Mouse (Mus musculus) limb, embryonic 15.5 days (tissue): ENCODE measurements at regions not wholly inside any gene's neighbourhood (a gene's known extent, or its start where the extent isn't known, plus 50 kb on each side); places are given as distances from the start of the nearest gene placed in this dataset.

ENCODE experiments used
- ATAC-seq: fragments of 200-750 bp; cut with Nextera tagmentation; 2 replicates; pipeline ENCODE4 v1.8.0; 2017; ENCODE audit warnings: low read depth, moderate TSS enrichment; ENCODE audit not compliant: insufficient number of reproducible peaks, low FRiP score, low TSS enrichment
- H3K27ac ChIP-seq: fragments of 300-500 bp; sonication (generic); 2 replicates; pipeline ENCODE4 v1.5.1; 2015; ENCODE audit warnings: moderate library complexity, mild to moderate bottlenecking, inconsistent platforms
- H3K27me3 ChIP-seq: fragments of 300-500 bp; sonication (generic); 2 replicates; pipeline ENCODE4 v1.6.1; 2015; ENCODE audit warnings: inconsistent platforms
- H3K36me3 ChIP-seq: fragments of 300-500 bp; sonication (generic); 2 replicates; pipeline ENCODE4 v1.6.1; 2015; ENCODE audit warnings: inconsistent platforms
- H3K4me1 ChIP-seq: fragments of 300-500 bp; sonication (generic); 2 replicates; pipeline ENCODE4 v1.6.1; 2015; ENCODE audit warnings: inconsistent platforms
- H3K4me2 ChIP-seq: fragments of 300-500 bp; sonication (generic); 2 replicates; pipeline ENCODE4 v1.6.1; 2015; ENCODE audit warnings: mild to moderate bottlenecking, inconsistent platforms
- H3K4me3 ChIP-seq: fragments of 300-500 bp; sonication (generic); 2 replicates; pipeline ENCODE4 v1.5.1; 2015; ENCODE audit warnings: mild to moderate bottlenecking, inconsistent platforms
- H3K9ac ChIP-seq: fragments of 300-500 bp; sonication (generic); 2 replicates; pipeline ENCODE4 v1.6.1; 2015; ENCODE audit warnings: inconsistent platforms
- H3K9me3 ChIP-seq: fragments of 300-500 bp; sonication (generic); 2 replicates; pipeline ENCODE4 v1.6.1; 2016; ENCODE audit warnings: inconsistent platforms
- WGBS: fragments of 180-500 bp; shearing (Covaris S2); methylation state at CpG from one replicate; pipeline ENCODE4 v1.1.7; 2015; 5-methylcytosine and 5-hydroxymethylcytosine counted together

DNA sequence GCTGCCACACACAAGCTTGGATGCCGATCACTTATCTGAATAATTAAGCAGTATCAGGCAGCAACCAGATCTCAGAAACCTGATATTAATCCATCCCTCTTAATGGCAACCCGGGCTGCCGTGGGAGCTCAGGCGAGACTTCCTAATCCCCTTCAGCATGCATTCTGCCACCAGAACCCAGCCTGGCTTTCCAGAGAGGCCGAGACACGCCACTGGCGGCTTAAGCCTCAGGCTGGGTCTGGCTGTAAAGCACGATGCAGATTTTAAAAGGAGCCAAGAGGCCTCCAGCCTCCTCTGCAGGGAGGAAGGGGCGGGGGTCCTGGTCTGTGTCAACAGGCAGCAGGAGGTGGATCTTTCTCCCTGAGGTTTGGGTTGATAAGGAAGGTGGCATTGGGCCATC is 659.1 kb upstream of the 3110018I06Rik start:
- no peak overlapping the region for H3K27ac ChIP-seq
- ATAC-seq = no peak
- no peak overlapping the region for H3K9ac ChIP-seq

DNA sequence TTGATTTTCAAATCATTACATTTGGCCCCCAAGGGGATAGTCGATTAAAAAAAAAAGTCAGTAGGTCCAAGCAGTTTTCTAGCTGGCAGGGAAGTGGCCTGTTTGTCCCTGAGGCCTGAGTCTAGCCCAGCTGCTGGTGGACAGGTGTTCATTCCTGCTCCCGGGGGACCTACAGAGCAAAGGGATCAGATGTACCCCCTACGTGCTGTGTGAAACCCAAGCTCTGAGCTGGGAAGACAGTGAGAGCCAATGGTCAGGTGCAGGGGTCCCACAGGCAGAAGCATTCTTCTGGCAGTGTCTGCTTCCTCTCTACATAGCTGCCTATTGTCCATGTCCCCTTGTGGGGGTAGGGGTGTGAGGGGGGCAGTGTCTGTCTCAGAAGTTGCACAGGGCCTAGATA is 653.2 kb upstream of the 3110018I06Rik start:
- H3K27me3 ChIP-seq = no peaks in the 10 kb centered on the region
- H3K9me3 ChIP-seq = no peaks in the 10 kb centered on the region
- H3K4me2 ChIP-seq = no peak overlapping the region
- no peak overlapping the region for H3K9ac ChIP-seq
- no peaks in the 10 kb centered on the region for H3K4me1 ChIP-seq
- no peak overlapping the region for H3K4me3 ChIP-seq
- no peak overlapping the region for H3K27ac ChIP-seq
- H3K36me3 ChIP-seq = no peaks in the 10 kb centered on the region
- ATAC-seq = no peak
- 56% methylated on average over 3 of the region's 3 CpGs for WGBS

More for the DNA sequence above, 659.1 kb upstream of the 3110018I06Rik start:
- 18% methylated on average over 9 of the region's 9 CpGs for WGBS
- H3K9me3 ChIP-seq = no peaks in the 10 kb centered on the region
- H3K4me1 ChIP-seq = peaks cover 10% of the 10 kb centered on the region
- H3K4me2 ChIP-seq = no peak overlapping the region
- no peak overlapping the region for H3K4me3 ChIP-seq
- no peaks in the 10 kb centered on the region for H3K36me3 ChIP-seq
- no peaks in the 10 kb centered on the region for H3K27me3 ChIP-seq

DNA sequence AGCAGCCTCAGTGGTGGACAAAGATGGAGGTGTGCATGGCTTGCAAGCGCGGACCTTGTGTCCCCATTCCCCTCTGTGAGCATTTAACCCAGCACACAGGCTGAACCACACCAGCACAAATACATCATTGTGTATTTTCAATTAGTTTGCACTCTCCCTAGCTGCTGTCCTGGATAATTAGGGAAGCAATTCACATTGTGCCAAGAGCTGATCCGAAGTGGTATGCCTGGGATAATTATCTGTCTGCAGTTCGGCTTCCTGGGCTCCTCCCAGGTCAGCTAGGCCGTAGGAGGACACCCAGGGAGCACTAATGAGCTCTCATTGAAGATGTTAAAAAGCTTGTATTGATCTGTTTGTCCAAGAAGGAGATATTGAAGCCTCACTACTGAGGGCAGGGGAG is 648.8 kb upstream of the 3110018I06Rik start:
- Histone ChIP-seq H3K4me3 (no peak overlapping the region), H3K9me3 (no peaks in the 10 kb centered on the region), H3K4me1 (no peaks in the 10 kb centered on the region), H3K36me3 (no peaks in the 10 kb centered on the region), H3K4me2 (no peak overlapping the region), H3K9ac (no peak overlapping the region), H3K27me3 (no peaks in the 10 kb centered on the region), H3K27ac (no peak overlapping the region)
- no peak for ATAC-seq
- 62% methylated on average over 5 of the region's 5 CpGs for WGBS

DNA sequence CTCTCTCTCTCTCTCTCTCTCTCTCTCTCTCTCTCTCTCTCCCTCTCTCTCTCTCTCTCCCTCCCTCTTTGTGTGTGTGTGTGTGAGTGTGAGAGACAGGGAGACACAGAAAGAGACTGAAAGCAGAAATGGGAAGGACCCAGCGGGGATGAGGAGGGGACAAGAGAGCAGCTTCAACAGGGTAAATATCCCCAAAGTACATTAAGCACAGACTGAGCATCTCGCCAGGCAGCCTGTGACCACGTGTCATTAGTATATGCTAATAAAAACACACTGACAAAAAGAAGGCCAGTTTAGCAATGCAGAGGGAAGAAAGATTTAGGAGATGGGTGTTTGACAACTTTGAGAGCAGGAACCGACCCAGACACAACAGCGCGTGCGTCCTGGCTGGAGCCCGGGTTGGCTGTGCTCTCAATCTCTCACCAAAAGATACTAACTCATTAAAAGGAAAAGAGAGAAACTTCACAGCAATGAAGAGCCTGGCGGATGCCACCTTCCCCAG is 648.2 kb upstream of the 3110018I06Rik start:
- Histone ChIP-seq H3K4me2 (no peak overlapping the region), H3K9me3 (no peaks in the 10 kb centered on the region), H3K4me3 (no peak overlapping the region), H3K36me3 (no peaks in the 10 kb centered on the region), H3K9ac (no peak overlapping the region), H3K27me3 (no peaks in the 10 kb centered on the region), H3K4me1 (no peaks in the 10 kb centered on the region), H3K27ac (no peak overlapping the region)
- ATAC-seq = no peak
- WGBS = 69% methylated on average over 9 of the region's 9 CpGs

DNA sequence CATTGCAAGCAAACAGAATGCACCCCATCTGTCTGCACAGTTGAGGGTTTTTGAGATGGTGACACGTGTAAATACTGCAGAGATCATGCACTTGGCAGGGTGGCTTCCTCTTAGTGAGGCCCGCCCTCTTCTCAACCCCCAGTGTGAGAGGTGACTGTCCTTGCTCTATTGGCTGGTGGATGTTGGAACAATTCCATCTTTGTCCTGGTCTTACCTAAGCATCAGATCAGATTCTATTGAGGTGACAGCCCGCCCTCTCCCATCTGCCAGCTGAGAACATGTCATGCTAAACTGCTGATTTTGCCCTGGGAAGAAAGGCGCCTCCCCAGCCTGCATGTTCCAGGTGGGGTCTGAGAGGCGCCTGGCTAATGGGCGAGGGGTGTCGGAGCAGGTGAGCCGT is 646.4 kb upstream of the 3110018I06Rik start:
- 66% methylated on average over 8 of the region's 8 CpGs for WGBS
- Histone ChIP-seq H3K9ac (no peak overlapping the region), H3K36me3 (no peaks in the 10 kb centered on the region), H3K4me2 (no peak overlapping the region), H3K4me1 (no peaks in the 10 kb centered on the region), H3K27ac (no peak overlapping the region), H3K4me3 (no peak overlapping the region), H3K27me3 (no peaks in the 10 kb centered on the region), H3K9me3 (no peaks in the 10 kb centered on the region)
- no peak for ATAC-seq

DNA sequence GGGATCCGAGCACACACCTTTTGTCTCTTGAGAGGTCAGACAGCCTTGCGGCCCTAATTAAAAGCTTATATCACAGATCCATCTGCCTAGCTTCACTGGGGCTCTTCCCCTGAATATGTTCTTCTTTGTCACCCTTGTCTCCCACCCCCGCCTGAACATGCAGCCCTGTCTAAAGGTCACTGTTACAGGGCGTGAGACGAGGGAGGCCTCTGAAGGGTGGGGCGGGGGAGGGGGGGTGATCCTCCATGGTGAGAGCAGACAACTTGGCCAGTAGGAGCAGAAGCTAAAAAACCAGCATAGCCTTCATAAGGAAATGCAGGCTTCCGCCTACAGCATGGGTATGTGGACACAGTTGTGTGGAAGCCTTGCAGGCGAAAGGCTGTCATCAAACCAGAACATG is 646.0 kb upstream of the 3110018I06Rik start:
- Histone ChIP-seq H3K27ac (no peak overlapping the region), H3K9ac (no peak overlapping the region), H3K36me3 (no peaks in the 10 kb centered on the region), H3K4me3 (no peak overlapping the region), H3K4me2 (no peak overlapping the region), H3K9me3 (no peaks in the 10 kb centered on the region), H3K27me3 (no peaks in the 10 kb centered on the region), H3K4me1 (no peaks in the 10 kb centered on the region)
- ATAC-seq = no peak
- WGBS = 57% methylated on average over 8 of the region's 8 CpGs

DNA sequence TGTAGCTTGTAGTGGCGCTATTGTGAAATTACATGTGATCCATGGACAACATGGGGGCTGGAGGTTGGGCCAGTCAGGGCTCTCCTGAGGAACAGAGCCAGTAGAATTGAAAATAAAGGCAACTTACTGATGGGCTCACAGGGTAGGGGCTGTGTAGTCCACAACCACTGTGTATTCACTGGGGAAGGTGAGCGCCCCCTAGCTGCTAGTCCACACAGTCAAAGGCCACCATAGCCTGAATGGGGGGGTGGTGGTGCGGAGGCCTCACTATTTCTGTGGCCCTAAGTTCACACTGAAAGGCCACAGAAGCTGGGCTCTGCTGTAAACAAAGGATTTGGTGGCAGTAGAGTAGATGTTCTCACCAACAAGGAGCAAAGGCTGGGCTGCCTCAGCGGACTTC is 636.8 kb upstream of the 3110018I06Rik start:
- H3K9ac ChIP-seq = no peak overlapping the region
- no peaks in the 10 kb centered on the region for H3K36me3 ChIP-seq
- no peak for ATAC-seq
- 83% methylated on average over 4 of the region's 4 CpGs for WGBS
- no peaks in the 10 kb centered on the region for H3K9me3 ChIP-seq
- H3K4me3 ChIP-seq = no peak overlapping the region
- no peaks in the 10 kb centered on the region for H3K27me3 ChIP-seq
- H3K4me2 ChIP-seq = no peak overlapping the region
- no peak overlapping the region for H3K27ac ChIP-seq
- no peaks in the 10 kb centered on the region for H3K4me1 ChIP-seq

DNA sequence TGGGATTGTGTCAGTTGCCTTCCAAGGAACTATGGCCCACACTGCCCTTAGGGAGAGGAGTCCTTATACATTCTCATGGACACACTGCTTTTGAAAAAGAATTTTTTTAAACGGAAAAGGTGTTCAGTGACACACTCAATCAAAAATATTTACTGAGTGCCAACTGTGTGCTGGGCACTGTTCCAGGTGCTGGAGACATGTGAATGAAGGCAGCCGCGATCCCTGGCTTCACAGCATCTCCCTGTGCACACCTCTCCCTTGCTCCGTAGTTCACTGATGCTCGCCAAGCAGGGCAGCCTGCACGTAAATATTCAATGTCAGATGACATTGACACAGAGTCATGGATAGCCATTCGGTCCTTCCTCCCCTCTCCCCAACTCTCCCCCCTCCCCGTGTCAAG is 635.7 kb upstream of the 3110018I06Rik start:
- Histone ChIP-seq H3K9ac (no peak overlapping the region), H3K36me3 (no peaks in the 10 kb centered on the region), H3K4me3 (no peak overlapping the region), H3K27me3 (no peaks in the 10 kb centered on the region), H3K9me3 (no peaks in the 10 kb centered on the region), H3K4me1 (no peaks in the 10 kb centered on the region), H3K4me2 (no peak overlapping the region), H3K27ac (no peak overlapping the region)
- WGBS = 60% methylated on average over 8 of the region's 8 CpGs
- no peak for ATAC-seq

DNA sequence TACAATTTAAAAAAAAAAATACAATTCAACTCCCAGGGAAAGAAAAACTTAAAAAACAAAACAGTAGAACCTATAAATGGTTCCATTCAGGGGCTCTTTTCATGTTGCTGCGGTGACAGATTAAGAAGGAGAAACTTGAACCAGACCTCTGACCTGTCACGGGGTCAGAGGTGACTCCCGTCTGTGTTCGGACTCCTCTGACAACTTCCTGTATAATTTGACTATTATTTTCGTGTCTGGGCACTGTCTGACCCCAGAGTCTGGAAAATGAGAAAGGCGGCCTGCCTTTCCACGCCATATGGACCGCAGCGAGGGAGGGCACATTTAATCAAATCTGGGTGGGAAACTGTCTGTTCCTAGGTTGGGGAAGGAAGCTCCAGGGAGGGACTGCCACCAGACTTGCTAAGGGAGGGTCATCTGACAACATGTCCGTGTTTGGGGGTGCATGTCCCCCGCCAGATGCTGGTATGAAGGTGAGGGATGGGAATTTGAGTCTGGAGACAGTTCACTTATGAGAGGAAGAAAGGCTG is 634.7 kb upstream of the 3110018I06Rik start:
- Histone ChIP-seq H3K9me3 (no peaks in the 10 kb centered on the region), H3K4me2 (no peak overlapping the region), H3K27me3 (no peaks in the 10 kb centered on the region), H3K36me3 (no peaks in the 10 kb centered on the region), H3K27ac (no peak overlapping the region), H3K4me3 (no peak overlapping the region), H3K4me1 (no peaks in the 10 kb centered on the region), H3K9ac (no peak overlapping the region)
- WGBS = 30% methylated on average over 11 of the region's 11 CpGs
- ATAC-seq = no peak

DNA sequence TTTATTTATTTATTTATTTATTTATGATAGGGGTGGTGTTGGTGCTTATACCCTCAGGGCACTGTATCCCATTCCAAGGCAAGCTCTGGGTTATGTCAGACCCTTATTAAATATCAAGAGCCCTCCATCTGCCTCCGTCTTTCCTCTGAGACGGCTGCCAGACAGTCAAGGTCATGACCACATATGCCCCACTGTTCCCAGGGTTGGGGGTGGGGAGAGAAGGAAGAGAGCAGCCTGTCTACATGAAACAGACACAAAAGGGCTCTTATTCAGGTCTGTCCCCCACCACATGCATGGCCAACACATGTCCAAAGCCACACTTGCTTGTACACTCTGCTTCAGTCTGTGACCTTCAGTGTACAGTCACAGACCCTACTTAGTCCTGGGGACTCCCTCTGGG is 632.9 kb upstream of the 3110018I06Rik start:
- H3K9me3 ChIP-seq = no peaks in the 10 kb centered on the region
- no peaks in the 10 kb centered on the region for H3K27me3 ChIP-seq
- no peak overlapping the region for H3K4me2 ChIP-seq
- no peaks in the 10 kb centered on the region for H3K36me3 ChIP-seq
- WGBS = 53% methylated on average over 2 of the region's 2 CpGs
- H3K4me1 ChIP-seq = no peaks in the 10 kb centered on the region
- no peak overlapping the region for H3K27ac ChIP-seq
- H3K4me3 ChIP-seq = no peak overlapping the region
- H3K9ac ChIP-seq = no peak overlapping the region
- ATAC-seq = no peak

DNA sequence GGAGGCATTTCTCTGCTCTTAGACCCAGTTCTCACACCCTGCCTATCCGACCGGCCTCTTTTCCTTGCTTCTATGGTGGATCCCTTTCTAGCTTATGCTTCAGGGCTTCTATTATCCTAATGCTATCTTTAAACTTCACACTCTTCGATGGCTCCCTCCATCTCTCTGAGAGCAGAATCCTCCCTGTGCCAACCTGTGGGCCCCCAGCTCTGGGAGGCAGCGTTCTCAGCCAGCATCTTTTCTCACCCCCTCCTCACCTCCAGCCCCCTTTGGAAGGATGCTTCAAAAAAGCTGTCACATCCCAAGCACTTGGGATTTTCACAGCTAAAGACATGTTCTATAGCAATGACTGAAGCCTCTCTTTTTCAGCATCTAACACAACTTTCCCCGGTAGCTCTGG is 626.8 kb upstream of the 3110018I06Rik start:
- ATAC-seq = no peak
- Histone ChIP-seq H3K4me3 (no peak overlapping the region), H3K36me3 (no peaks in the 10 kb centered on the region), H3K27me3 (no peaks in the 10 kb centered on the region), H3K9me3 (no peaks in the 10 kb centered on the region), H3K27ac (no peak overlapping the region), H3K4me2 (no peak overlapping the region), H3K9ac (no peak overlapping the region), H3K4me1 (no peaks in the 10 kb centered on the region)
- 87% methylated on average over 5 of the region's 5 CpGs for WGBS

DNA sequence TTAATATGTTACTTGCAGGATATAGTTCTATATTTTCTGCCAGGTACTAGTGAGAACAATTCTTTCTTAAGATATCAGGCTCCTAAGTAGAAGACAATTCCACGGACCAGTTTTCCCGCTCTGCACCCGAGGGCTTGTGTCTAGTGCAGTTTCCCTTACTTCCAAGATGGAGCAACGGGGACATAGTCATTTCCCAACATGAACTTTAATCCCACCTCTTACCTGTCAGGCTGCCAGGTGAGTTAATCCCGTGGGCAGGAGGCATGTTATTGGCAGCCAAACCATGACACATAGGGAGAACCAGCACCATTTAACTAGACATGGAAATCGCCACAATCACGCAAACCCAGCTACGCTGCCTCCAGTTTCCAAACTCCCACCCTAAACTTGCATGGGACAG is 624.4 kb upstream of the 3110018I06Rik start:
- H3K9ac ChIP-seq = no peak overlapping the region
- 87% methylated on average over 8 of the region's 8 CpGs for WGBS
- H3K4me2 ChIP-seq = no peak overlapping the region
- no peak for ATAC-seq
- no peaks in the 10 kb centered on the region for H3K9me3 ChIP-seq
- no peak overlapping the region for H3K4me3 ChIP-seq
- no peak overlapping the region for H3K27ac ChIP-seq
- no peaks in the 10 kb centered on the region for H3K4me1 ChIP-seq
- H3K36me3 ChIP-seq = no peaks in the 10 kb centered on the region
- H3K27me3 ChIP-seq = no peaks in the 10 kb centered on the region

DNA sequence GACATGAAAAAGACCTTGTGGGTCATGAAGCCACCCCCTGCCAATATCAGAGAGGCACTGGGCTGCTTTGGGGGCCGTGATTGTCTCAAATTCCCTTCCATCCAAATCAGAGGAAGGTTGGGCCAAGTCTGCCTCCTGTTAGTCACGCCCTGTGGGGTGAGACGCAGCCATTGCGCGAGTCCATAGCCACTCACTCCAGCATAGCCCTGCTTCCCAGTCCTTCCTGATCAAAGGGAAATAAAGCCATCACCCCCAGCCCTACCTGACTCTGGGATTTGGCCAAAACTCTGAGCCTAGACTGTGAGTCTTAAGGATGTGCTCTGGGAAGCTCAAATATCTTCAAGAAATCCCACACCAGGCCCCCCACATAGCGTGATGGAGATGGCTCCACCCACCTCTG is 620.4 kb upstream of the 3110018I06Rik start:
- no peak overlapping the region for H3K27ac ChIP-seq
- no peak for ATAC-seq

More for the DNA sequence above, 620.4 kb upstream of the 3110018I06Rik start:
- 64% methylated on average over 6 of the region's 6 CpGs for WGBS
- H3K9me3 ChIP-seq = no peaks in the 10 kb centered on the region
- H3K4me1 ChIP-seq = no peaks in the 10 kb centered on the region
- H3K4me3 ChIP-seq = no peak overlapping the region
- no peaks in the 10 kb centered on the region for H3K27me3 ChIP-seq
- H3K4me2 ChIP-seq = no peak overlapping the region
- no peaks in the 10 kb centered on the region for H3K36me3 ChIP-seq
- no peak overlapping the region for H3K9ac ChIP-seq
